Mouse (Mus musculus) liver, embryonic 14.5 days (tissue): ENCODE data around the gene Trank1.

Source experiments
- CTCF ChIP-seq: IDR thresholded peaks from 2 replicates; pipeline ENCODE4 v1.5.1; 2016; ENCODE audit warnings: antibody characterized with exemption, low read depth, control low read depth
- EP300 ChIP-seq: IDR thresholded peaks from 2 replicates; pipeline ENCODE4 v1.6.1; 2016; ENCODE audit warnings: antibody characterized with exemption, low read depth

GRCm38 (mm10) chr9:111382469-111382868 is 70.9 kb downstream of the Trank1 start:
- no peak for TF ChIP-seq CTCF
- no peak for TF ChIP-seq EP300
